Mouse (Mus musculus) E14TG2a.4 (cell line): ENCODE measurements around the gene Gm21970.

Source experiments
- CTCF ChIP-seq: conservative IDR thresholded peaks from 2 replicates; pipeline ENCODE4 v1.5.1; 2014; ENCODE audit warnings: low read length
- POU5F1 ChIP-seq: IDR thresholded peaks from 2 replicates; pipeline ENCODE4 v1.6.1; 2014; ENCODE audit warnings: low read length, borderline replicate concordance

- TF ChIP-seq CTCF (no peak), POU5F1 (no peak)
Measured at GRCm38 (mm10) chr16:91367066-91367465, 24.5 kb upstream of the Gm21970 start.
